Mouse (Mus musculus) adrenal gland (tissue): ENCODE results near the gene Plekhg2.

Experiments used
- intact Hi-C: fragments of 180-260 bp; cut with DNase I; formaldehyde crosslinking; loops from one replicate; pipeline ENCODE4 v1.15.1; 2025

The Plekhg2 gene

DNA sequence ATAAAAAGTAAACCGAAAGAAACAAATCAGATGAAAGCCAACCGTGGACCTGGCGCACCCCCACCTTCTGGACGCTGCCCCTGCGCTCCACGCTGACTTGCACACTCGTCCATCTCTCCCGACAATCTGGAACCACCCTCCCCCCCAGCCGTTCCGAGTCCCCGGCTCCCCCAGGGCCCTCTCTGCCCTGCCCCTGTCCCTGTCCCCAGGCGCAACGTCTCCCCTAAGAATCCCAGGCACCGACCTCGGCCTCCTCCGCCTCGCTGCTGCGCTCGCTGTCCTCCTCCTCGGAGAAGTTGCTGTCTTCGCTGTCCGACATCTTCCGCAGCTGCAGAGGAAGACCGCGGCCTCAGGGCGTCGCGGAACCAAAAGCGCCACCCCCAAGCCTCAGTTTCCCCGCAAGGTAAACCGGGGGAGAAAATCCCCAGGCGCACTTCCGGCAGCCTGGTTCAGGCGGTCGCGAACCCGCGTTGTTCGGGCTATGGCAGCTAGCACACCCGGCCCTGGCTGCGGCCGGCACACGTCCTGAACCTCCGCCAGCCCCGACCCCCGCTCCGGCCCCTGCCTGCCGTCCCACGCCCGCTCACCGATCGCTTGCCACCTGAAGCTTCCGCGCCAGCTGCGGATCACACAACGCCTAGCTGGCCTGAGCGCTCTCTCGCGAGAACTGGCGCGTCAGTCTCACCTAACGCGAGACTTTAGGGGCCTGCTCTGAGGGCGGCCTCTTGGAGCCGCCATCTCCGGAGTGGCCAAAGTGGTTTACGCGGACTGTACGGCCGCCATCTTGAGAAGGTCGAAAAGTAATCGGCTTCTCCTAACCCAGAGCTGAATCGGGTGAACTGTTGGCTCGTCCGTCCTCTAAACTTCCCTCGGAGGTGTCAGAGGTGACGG is 34.0 kb downstream of the Plekhg2 start, which contains the start of gene Supt5:
Supt5 (minus strand) TSS at position 639 of the 891 bp plus-strand sequence.
- intact Hi-C loops: no loop called here

DNA sequence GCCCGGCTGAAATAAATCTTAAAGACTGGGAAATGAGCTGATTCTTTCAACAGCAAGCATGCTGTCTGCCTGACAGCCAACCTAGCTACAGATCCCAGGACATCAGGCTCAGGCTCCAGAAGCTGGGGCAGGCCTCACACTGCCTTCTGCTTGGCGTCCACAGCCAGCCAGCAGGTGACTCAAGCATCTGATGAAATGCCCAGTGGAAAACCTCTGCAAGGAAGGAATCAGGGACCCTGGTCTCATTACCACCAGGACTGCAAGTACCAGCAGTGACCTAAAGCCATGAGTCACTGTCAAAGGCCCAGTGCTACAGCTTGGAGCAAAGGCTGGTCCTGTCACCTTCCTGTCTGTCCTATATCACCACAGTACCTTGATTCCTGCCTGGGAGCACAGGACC is 36.9 kb downstream of the Plekhg2 start:
- intact Hi-C loops: no loop called here

DNA sequence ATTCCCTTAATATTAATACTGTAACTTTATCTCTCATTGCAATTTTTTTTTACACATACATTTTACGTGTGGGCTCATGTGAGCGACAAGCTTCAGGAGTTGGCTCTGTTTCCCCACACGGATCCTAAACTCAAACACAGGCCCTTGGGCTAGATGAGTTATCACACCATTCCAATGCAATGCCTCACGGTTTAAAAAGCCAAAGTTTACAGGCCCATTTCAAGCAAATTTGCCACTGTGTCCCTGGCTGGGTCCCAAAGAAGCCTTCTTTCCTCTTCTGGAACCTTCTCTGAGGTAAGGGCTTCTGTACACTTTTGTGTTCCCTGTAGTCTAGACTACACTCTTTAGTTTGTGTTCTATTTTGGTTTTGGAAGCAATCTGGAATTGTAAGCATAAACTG is 37.9 kb downstream of the Plekhg2 start:
- intact Hi-C loops: no loop called here

DNA sequence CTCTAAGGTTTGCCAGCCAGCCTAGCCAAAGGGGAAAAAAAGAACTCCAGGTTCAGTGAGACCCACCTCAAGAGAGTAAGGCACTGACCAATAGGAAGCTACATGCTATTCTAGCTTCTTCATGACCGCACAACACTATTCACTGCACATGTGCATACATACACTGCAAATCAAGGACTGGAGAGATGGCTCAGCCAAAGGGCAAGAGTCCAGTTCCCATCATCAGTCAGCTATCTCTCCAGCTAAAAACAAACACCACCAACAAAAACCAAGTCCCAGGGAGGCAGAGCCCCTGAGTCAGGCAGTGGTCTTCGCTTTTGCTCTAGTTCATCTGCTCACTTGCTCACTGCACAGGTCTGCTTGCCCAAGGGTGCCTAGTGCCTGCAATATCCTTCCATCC is 44.1 kb downstream of the Plekhg2 start:
- intact Hi-C loops: no loop called here

DNA sequence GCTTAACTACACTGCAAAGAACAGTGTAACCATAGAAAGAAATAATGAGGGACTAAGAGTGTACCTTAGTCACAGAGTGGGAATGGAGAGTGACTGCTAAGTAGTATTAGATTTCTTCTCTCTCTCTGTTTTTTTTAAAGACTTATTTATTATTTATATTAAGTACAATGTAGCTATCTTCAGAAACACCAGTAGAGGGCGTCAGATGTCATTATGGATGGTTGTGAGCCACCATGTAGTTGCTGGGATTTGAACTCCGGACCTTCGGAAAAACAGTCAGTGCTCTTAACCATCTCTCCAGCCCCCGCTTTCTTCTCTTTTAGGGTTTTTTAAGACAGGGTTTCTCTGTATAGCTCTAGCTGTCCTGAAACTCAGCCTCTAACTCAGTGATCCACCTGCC is 45.9 kb downstream of the Plekhg2 start:
- intact Hi-C loops: no loop called here

DNA sequence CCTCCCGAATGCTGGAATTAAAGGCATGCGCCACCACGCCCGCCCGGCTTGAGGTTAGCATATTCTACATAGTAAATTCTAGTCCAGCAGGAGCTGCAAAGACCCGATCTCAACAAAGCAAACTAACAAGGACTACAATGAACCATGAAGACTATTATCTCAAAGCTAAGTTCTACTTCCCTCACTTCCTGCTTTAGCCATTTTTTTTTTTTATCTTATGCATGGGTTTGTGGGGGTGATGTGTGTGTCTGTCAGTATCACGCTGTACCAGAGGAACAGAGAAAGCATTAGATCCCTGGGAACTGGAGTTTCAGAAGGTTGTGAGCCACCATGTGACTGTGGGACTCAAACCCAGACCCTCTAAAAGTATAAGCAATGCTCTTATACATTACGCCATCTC is 47.1 kb downstream of the Plekhg2 start:
- intact Hi-C loops: no loop called here

DNA sequence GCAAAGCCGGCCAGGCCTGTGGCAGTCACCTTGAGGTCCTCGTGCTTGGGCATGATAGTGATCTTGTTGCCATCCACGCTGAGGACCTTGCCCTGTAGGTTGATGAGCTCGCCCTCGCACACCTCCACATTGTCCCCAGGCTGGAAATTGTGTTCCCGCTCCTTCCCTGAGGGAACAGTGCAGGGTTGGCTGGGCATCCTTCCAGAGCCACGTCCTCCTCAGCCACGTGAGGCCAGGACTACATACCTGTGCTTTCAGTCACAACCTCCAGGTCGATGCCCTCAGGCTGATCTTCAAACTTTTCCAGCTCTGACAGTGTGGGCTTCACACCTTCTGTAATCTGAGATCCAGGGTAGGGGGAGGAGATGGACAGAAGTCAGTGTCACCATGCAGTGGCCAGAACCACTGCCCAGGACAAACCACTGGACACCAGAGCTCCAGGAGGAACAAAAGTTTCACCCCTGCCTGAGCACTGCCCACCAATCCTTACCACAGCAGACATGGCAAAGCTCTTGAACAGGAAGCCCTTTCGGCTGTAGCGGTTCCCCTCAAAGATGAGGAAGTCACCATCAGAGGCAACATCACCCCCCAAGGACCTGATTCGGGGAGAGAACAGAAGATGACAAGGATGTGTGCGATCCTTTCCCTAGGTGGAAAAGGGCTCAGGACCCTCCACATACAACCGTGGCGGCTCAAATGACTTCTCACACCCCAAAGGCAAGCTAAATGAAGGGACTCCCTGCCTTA is 50.3 kb downstream of the Plekhg2 start:
- intact Hi-C loops: no loop called here

DNA sequence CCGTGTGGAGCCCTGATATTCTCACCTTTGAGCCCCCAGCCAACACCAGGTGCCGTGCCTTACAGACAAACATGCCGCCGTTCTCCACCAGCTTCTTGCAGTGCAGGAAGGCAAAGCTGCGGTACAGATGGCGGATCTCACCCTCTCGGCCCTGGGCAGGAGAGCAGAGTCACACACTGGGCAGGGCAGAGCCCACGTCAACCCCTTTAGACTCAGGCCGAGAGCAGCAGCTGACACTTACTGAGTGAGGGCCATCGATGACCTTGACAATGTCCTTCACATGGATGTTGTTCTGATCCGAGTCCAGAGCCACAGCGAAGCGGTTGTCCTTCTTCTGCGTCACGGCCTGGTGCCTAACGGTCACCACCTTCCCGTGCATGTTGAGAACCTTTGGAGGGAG is 53.7 kb downstream of the Plekhg2 start:
- intact Hi-C loops: no loop called here

DNA sequence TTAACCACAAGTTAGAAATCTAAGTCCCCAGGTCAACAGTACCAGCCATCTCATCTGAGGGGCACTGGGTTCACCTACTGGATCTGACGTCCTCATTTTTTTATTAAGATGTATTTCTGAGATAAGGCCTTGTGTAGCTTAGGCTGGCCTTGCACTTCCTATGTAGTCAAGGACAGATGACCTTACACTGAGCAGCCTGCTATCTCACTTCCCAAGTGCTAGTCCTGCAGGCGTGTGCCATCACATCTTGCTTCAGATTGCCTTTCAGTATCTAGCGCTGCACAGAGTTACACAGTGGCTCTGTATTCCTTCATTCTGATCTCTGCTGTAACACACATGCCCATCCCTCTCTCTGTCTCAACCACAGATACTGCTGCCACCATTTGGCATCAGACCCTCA is 54.4 kb downstream of the Plekhg2 start:
- intact Hi-C loops: no loop called here

DNA sequence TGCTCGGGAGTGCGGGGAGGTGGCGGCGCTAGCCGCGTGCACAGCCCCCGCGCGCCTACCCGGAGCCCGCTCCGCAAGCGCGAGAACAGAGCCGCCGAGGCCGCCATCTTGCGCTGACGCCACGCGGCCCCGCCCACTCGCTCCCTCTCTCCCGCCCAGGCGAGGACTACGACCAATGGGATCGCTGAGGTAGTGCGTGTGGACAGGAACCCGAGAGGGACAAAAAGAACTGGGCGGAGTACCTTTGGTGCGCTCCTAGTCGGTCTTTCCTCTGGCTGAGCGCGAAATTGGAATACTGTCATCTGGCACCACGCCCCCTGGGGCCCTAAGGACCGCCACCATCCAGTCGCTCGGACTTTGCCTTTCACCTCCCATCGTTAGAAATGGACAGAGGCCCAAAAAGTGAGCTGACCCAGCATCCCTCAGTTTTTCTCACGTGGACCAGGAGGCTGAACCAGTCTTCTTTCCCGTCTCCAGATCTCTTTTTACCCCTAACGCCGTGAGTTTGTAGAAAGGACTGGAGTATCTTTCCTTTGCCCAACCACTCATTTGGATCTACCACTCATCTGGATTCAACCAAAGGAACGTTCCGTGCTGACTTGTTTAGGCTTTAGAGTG is 60.4 kb downstream of the Plekhg2 start, which contains the start of gene Timm50:
Timm50 (minus strand) TSS at position 147 of the 618 bp plus-strand sequence.
- intact Hi-C loops: no loop called here

DNA sequence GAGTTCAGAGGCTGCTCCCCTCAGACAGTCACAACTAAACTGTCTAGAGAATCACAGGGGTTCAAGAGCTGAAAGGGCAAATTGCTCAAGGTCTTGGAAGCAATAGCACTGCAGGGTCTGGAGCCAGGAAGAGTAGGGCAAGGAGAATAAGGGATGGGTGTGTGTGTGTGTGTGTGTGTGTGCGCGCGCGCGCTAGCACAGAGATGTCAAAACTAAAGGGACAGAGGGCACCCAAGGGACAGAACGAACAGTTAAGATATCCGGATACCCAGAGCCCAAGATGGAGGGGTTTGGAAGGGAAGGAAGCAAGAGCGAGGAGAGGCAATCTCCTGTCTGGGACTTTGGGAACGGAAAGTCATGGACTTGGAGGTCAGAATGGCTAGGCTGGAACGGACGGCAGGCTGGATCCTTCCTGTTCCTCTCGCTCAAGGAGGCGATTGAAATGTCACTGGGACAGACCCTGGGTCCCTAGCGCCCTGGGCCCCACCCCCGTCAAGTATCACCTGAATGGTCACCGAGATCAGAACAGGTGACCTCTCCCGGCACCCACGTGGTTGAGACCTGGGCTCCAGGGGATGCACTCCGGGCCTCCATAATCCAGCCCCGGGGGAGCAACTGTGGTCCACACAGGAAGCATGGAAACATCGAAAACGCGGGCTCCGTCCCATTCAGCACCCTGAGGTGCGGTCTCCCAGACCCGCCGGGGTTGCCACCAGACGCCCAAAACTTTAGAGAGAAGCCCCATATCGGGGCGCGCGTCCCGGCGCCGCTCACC is 61.1 kb downstream of the Plekhg2 start:
- intact Hi-C loops: no loop called here

DNA sequence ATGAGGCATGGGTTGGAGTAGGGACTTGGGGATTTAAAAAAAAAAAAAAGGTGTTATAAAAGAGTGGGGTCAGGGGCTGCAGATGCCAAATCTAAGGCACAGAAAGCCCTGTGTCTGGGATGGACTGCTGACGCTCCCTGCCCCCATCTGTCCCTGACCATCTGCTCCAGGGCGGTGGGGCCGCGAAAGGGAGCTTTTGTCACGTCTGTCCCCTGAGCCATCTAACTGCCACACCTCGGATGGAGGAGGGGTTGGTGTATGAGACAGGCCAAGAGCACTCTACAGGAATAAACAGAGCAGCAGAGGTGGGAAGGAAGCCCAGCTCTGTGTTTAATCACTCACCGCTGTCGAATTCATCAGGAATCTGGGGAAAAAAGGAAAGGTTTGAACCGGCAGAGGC is 62.7 kb downstream of the Plekhg2 start:
- intact Hi-C loops: no loop called here
